Mouse (Mus musculus): ENCODE data around the gene Ntrk2.

- no peak for TF ChIP-seq CTCF (IDR thresholded peaks at IDR 0.05; ENCODE audit: extremely low read depth, insufficient read depth, low read length)
- TF ChIP-seq POLR2A (IDR thresholded peaks at IDR 0.05; ENCODE audit: extremely low read depth, insufficient read depth, low read length), result no peak
Observed at GRCm38 (mm10) chr13:58997763-58998162, 191.4 kb downstream of the Ntrk2 start.
